Mouse (Mus musculus) layer of hippocampus, postnatal 25 days (tissue): ENCODE results near the gene Selenbp1. TPM values are rescaled to one million over a fixed set of nuclear protein-coding genes. Genes with fewer than 3 reads are reported as not detected.
A peak's percentile ranks its signal among the peaks of the same experiment; 100 is the strongest.

ENCODE experiments used
- DNase-seq, 2 experiments: peaks; one replicate each; pipeline ENCODE4 v3.0.0; 2022; ENCODE audit warnings: mixed read lengths in 2 of 2, low spot score in 1 of 2; ENCODE audit errors: extremely low spot score in 1 of 2
- total RNA-seq, 2 experiments: library from RNA; stranded (reverse); gene quantifications; 2 replicates each; pipeline ENCODE4 v1.2.3; 2021

Gene Selenbp1
- total RNA-seq, 2 experiments from 2014 or later: 10.3 to 10.6 TPM

DNA sequence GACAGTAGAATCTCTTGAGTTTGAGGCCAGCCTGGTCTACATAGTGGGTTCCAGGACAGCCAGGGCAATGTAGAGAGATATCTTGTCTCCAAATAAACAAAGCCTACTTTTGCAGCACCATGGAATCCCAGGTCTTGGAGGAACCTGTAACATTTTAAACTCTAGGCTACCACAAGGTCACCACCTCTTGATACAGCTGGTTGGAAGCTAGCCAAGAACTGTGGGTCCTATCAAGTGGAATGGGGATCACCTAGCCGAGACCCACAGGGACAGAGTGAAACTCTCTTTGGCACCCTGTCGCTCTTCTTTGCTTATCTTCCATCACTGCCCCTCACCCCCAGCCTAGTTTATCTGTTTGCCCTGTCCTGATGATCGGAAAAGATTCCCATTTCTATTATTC is 39.7 kb downstream of the Selenbp1 start:
- DNase-seq: no peak

DNA sequence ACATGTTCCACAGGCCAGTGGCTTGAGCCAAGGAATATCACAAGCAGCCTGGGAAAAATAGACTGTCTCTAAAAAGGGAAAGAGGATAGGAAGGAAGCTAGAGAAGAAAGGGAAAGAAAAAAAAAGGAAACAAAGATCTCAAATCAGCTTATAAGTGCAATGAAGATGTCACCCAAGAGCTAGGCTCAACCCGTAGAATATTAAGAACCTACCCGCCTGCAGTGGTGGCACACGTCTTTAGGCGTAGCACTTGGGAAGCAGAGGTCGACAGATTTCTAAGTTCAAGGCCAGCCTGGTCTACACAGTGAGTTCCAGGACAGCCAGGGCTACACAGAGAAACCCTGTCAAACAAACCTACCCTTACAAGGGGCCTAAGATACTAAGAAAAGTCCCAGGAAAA is 40.8 kb downstream of the Selenbp1 start:
- DNase-seq: no peak

DNA sequence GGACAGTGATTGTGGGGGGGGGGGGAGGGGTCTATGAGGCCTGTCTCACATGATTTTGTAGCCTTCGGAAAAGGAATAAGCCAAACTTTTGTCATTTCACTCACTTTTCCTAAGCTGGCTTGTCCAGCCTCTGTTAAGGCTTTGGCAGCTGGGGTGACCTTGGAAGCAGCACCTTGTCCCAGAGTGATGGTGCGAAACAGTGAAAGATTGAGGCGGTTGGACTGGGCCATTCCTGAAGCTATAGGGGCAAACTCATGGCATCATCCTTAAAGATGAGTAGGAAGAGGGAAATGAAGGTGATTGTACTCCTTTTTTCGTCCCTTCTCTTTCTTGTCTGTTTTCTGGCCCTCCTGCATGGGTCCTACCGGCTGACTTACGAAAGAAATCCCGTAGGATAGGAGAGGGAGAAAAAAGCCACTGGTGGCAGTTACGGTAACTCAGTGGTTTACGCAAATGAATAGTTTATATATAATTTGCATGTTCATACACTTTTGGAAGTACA is 41.2 kb downstream of the Selenbp1 start:
- DNase-seq: no peak

DNA sequence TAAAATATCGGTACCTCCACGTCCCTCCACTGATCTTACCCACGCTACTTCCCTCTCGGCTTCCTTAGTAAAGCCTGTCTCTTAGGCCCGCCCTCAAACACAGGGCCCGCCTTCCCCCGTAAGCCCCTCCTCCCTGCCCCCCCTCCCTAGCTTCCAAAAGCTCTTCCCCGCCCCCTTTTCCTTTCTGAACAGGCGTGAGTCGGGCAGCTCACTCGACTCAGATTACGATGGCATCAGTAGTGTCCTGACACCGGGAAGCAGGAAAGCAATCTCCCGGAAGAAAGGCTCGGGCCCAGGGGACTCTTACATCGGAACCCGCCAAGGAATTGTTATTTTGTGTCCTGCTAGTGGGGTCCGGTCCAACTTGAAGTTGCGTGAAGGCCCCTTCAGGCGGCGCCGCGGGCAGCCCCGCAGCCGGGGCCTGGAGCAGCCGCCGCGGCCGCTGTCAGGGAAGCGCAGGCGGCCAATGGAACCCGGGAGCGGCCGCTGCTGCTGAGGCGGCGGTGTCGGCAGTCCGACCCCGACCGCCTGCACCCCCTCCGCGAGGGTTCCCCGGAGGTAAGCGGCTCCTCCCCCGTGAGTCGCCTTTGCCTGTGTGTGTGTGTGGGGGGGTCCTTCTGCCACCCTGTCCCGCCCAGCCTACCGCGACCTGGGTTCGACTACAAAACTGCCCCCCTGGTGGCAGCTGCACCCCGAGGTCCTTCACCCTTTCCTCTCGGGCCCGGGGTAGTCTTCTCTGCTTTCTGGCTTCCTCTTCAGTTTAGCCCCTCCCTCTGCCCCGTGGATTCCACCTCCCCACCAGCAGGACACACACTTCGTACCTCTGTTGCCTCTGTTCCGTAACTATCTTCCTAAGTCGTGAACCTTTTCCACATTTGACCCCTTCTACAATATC is 41.9 kb downstream of the Selenbp1 start, which contains the start of gene Pi4kb:
Gene Pi4kb (plus strand): TSS at position 204 of the 895 bp plus-strand sequence.
- DNase-seq: peak; percentile 72 to 84

DNA sequence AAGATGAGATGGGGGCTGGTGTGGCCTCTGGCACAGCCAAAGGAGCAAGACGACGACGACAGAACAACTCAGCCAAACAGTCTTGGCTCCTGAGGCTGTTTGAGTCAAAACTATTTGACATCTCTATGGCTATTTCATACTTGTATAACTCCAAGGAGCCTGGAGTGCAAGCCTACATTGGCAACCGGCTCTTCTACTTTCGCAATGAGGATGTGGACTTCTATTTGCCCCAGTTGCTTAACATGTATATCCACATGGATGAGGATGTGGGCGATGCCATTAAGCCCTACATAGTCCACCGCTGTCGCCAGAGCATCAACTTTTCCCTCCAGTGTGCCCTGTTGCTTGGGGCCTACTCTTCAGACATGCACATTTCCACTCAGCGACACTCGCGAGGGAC is 51.5 kb downstream of the Selenbp1 start:
- DNase-seq: no peak

DNA sequence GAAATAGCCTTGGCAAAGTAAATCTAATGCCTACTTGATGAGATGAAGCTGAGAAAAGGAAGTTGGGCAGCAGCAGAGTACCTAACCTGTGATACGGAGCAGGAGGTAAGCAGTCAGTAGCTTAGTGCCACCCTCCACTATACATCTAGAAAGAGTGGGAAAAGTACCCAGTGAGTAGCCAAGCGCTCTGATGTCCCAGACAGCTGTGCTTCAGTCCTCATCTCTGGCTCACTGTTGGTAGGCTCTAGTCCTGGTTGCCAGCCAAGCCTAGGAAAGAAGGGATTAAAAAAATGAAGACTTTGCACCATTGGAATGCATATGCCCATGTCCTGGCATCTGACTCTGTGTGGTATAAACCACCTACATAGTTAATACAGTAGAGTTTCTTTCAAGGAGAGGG is 52.7 kb downstream of the Selenbp1 start:
- DNase-seq: no peak

DNA sequence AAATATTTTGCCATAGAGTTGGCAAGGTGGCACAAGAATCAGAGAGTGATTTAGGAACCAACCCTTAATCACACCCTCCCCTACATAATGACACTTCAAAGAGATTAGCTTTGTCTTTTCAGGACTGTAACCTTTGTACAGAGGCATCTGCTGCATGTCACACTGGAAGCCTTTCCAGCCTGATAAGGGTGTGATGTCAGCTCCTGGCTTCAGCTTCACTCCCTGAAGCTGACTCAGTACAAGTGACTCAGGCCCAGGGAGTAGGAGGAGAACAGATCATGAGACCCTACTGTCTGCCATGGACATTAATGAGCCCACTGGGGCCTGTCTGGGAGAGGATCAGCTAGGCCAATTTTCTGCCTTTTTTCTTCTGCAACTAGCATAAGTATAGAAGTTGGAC is 54.7 kb downstream of the Selenbp1 start:
- no peak for DNase-seq

DNA sequence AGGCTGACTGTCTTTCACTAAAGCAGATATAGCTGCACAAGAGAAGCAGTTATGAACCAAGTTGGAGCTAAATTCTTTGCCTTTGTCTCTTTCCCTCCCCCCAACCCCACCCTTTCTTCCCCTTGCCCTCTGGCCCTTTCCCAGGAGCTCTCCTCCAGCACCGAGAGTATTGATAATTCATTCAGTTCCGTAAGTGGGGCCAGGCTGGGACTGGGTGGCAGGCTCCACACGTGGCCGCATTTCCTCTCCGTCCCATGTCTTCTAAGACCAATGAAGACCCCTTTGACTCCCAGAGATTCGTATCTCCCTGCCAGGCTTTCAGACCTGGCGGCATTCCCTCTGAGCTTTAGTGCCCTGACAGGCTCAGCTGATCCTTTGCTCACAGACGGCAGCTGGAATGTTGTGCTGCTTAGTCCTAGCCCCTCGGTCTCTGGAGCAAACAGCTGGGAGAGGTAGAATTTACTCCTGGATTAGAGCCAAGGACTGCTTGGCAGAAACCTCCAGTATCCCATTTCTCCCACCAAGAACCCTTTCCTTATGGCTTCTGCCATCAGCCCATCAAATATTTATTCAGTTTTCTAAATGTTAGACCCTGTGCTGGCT is 56.4 kb downstream of the Selenbp1 start:
- no peak for DNase-seq

Other genes starting within 250 kb of the Selenbp1 start
- 1 to 10 TPM in 1 of 2 experiments, not detected in 1; 1.0 TPM for gene Selenbp2, start 239.5 kb upstream of the Selenbp1 start, total RNA-seq
- gene Cgn, start 146.6 kb upstream of the Selenbp1 start, total RNA-seq: 1 to 10 TPM; 3.1 to 3.2 TPM
- gene Pogz, start 95.5 kb upstream of the Selenbp1 start, total RNA-seq: 10 to 100 TPM; 47.6 to 57.9 TPM
- 100 to 1,000 TPM; 253 to 304 TPM for gene Psmb4, start 46.1 kb upstream of the Selenbp1 start, total RNA-seq
- gene Rfx5, start 21.0 kb downstream of the Selenbp1 start, total RNA-seq: 10 to 100 TPM; 18.8 to 22.3 TPM
- 10 to 100 TPM; 52.5 to 58.0 TPM for gene Pi4kb, start 41.7 kb downstream of the Selenbp1 start, total RNA-seq
- gene Zfp687, start 82.4 kb downstream of the Selenbp1 start, total RNA-seq: 10 to 100 TPM; 23.4 to 30.0 TPM
- 100 to 1,000 TPM; 156 to 163 TPM for gene Psmd4, start 109.6 kb downstream of the Selenbp1 start, total RNA-seq
- gene Pip5k1a, start 173.9 kb downstream of the Selenbp1 start, total RNA-seq: 10 to 100 TPM; 57.6 to 58.0 TPM
- gene Vps72, start 178.0 kb downstream of the Selenbp1 start, total RNA-seq: 10 to 100 TPM; 46.2 to 50.3 TPM
- gene Tmod4, start 191.4 kb downstream of the Selenbp1 start, total RNA-seq: under 1 TPM; 0.76 to 0.94 TPM
- gene Scnm1, start 201.0 kb downstream of the Selenbp1 start, total RNA-seq: 10 to 100 TPM; 43.1 to 48.2 TPM
- gene Lysmd1, start 201.0 kb downstream of the Selenbp1 start, total RNA-seq: 10 to 100 TPM; 16.5 to 18.4 TPM
- gene Tnfaip8l2, start 209.3 kb downstream of the Selenbp1 start, total RNA-seq: 1 to 10 TPM; 2.1 to 3.1 TPM
- 10 to 100 TPM; 35.1 to 41.9 TPM for gene Sema6c, start 227.4 kb downstream of the Selenbp1 start, total RNA-seq